Mouse (Mus musculus) heart, adult 10 weeks (tissue): Measurements from ENCODE around the gene Hcn4. TPM values are rescaled to one million over a fixed set of nuclear protein-coding genes. Genes with fewer than 3 reads are reported as not detected.

Experiments
- polyA plus RNA-seq: library from polyadenylated mRNA; stranded (reverse); fragments of 350-450 nt; fragmentation: Illumina TruSeq; extraction: RNeasy Lipid Tissue Mini Kit (QIAGEN cat#74804); gene quantifications from one replicate; pipeline ENCODE4 v1.2.3, GENCODE M21; 2014; ENCODE audit warnings: low read depth, low replicate concordance

Gene Hcn4
- 6.2 TPM for polyA plus RNA-seq

DNA sequence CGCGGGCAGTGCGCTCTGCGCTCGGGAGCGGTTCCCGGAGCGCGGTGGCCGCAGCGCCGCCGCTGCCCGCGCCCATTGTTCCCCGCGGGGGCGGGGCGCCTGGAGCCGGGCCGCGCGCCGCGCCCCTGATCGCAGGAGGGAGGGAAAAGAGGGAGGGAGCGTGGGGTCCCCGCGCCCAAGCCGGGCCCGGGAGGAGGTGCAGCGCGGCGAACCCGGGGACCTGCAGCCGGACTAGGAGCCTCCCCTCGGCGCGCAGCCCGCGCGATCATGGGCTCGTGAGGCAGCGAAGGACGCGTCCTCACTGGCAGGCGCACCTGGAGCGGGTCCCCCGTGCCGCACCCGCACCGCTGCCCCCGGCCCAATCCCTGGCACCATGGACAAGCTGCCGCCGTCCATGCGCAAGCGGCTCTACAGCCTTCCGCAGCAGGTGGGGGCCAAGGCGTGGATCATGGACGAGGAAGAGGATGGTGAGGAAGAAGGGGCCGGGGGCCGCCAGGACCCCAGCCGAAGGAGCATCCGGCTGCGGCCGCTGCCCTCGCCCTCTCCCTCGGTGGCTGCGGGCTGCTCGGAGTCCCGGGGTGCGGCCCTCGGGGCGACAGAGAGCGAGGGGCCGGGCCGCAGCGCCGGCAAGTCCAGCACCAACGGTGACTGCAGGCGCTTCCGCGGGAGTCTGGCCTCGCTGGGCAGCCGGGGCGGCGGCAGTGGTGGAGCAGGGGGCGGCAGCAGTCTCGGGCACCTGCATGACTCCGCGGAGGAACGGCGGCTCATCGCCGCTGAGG, at the start of gene Hcn4:
TSS of gene Hcn4 (plus strand) at position 274 of the 779 bp plus-strand sequence.

Other genes starting within 250 kb of the Hcn4 start
- gene Nptn, start 241.2 kb upstream of the Hcn4 start, polyA plus RNA-seq, result 202 TPM
- 0.76 TPM for gene Rec114, start 79.4 kb upstream of the Hcn4 start, polyA plus RNA-seq
- 50.1 TPM for gene Neo1, start 213.0 kb downstream of the Hcn4 start, polyA plus RNA-seq